Mouse (Mus musculus) regulatory T cell (primary cell): ENCODE measurements at regions not wholly inside any gene's neighbourhood (a gene's known extent, or its start where the extent isn't known, plus 50 kb on each side); places are given as distances from the start of the nearest gene placed in this dataset.

Experiments used
- in situ Hi-C: fragments of 300-600 bp; cut with MboI, MseI; formaldehyde crosslinking; loops from one replicate; pipeline ENCODE4 v1.15.1; 2025; ENCODE audit warnings: high pct_unique_total_duplicates

GRCm38 (mm10) chr11:89147990-89148389 is 74.3 kb downstream of the Gm525 start:
- in situ Hi-C loops: no loop called here

- in situ Hi-C loops: no loop called here
These were observed 71.8 kb downstream of the Gm525 start for GRCm38 (mm10) chr11:89145281-89145945.

- in situ Hi-C loops: no loop called here
These were observed 69.0 kb downstream of the Gm525 start for GRCm38 (mm10) chr11:89142527-89143154.
